Mouse (Mus musculus) erythroblast, embryonic 14.5 days (primary cell): ENCODE data around the gene Wt1. TPM values are rescaled to one million over a fixed set of nuclear protein-coding genes. Genes with fewer than 3 reads are reported as not detected.

Source experiments
- H3K27me3 ChIP-seq: 2 replicates; pipeline ENCODE4 v1.6.1; 2012; ENCODE audit warnings: inconsistent platforms; ENCODE audit not compliant: control insufficient read depth
- H3K36me3 ChIP-seq: 2 replicates; pipeline ENCODE4 v1.6.1; 2012; ENCODE audit warnings: mild to moderate bottlenecking, inconsistent platforms; ENCODE audit not compliant: control insufficient read depth
- H3K4me1 ChIP-seq: 2 replicates; pipeline ENCODE4 v1.6.1; 2012; ENCODE audit warnings: inconsistent platforms; ENCODE audit not compliant: control insufficient read depth
- H3K4me3 ChIP-seq: replicated peaks from 2 replicates; pipeline ENCODE3; 2012; ENCODE audit warnings: moderate library complexity, mild to moderate bottlenecking, inconsistent platforms
- H3K9me3 ChIP-seq: 2 replicates; pipeline ENCODE4 v1.6.1; 2012; ENCODE audit warnings: low read length, inconsistent platforms, mixed read lengths; ENCODE audit not compliant: control insufficient read depth
- GATA1 ChIP-seq: IDR thresholded peaks from 2 replicates; pipeline ENCODE4 v1.6.1; 2012; ENCODE audit warnings: low read length, inconsistent platforms, mixed read lengths
- TAL1 ChIP-seq: IDR thresholded peaks from 3 replicates; pipeline ENCODE4 v1.6.1; 2012; ENCODE audit warnings: low read length, inconsistent platforms, mixed read lengths
- polyA plus RNA-seq: library from polyadenylated mRNA; stranded (reverse); fragments of >175 nt; gene quantifications from 2 replicates; pipeline ENCODE4 v1.2.3, GENCODE M21; 2012

Wt1 gene
- polyA plus RNA-seq, 1 experiment = not detected

DNA sequence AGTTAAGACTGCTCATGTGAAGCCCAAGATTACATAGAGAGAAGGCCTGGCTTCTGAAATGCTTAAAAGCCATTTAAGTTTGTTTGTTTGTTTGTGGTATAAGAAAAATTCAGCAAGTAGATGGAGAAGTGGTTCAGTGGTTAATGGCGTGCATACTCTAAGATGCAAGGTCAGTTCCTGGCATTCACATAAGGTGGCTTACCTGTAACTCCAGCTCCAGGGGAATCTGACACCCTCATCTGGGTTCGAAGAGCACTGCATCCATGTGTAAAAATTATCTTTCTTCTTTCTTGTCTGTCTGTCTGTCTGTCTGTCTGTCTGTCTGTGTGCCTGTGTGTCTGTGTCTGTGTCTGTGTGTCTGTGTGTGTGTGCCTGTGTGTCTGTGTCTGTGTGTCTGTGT, 34.6 kb upstream of the Wt1 start, which contains the start of gene Gm11060:
Gene Gm11060, plus strand, starts transcription at position 301 of the 400 bp plus-strand sequence.
- H3K36me3 ChIP-seq = no peaks in the 10 kb centered on the region
- H3K9me3 ChIP-seq = no peaks in the 10 kb centered on the region
- no peak within 1 kb of the TSS for H3K4me3 ChIP-seq
- no peak for TF ChIP-seq GATA1
- TF ChIP-seq TAL1 = no peak
- H3K4me1 ChIP-seq = no peaks in the 10 kb centered on the region
- no peaks in the 10 kb centered on the region for H3K27me3 ChIP-seq

DNA sequence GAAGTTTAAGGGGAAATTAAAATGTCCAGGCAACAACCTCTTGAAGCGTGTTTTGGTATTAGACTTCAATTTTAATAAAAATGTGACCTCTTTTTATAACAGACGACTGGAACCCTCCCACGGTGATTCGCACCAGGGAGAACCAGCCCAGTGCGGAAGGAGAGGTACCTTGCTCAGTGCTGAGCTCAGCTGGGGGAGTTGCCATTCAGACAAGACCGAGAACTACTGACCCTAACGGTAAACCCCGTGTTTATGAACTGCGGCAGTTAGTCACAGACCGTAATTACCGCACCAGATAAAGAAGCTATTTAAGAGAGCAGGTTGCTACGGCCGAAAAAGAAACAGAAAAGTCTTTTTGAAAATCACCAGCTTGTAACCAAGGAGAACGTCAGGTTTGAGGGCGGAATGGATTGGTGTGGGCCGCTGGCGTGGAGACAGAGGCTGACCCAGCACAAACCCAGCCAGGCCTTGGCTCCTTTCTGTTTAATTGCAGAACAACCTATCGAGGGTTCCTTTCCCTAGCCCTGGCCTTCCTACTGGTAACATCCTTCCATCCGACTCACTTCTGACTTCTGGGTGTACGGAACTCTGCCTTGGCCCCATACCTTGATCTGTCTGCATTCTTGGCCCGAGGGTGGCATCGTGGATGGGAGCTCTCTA, 28.9 kb upstream of the Wt1 start:
- Histone ChIP-seq H3K9me3 (no peaks in the 10 kb centered on the region), H3K4me1 (no peaks in the 10 kb centered on the region), H3K4me3 (no peak overlapping the region), H3K27me3 (no peaks in the 10 kb centered on the region), H3K36me3 (no peaks in the 10 kb centered on the region)
- no peak for TF ChIP-seq GATA1
- no peak for TF ChIP-seq TAL1

DNA sequence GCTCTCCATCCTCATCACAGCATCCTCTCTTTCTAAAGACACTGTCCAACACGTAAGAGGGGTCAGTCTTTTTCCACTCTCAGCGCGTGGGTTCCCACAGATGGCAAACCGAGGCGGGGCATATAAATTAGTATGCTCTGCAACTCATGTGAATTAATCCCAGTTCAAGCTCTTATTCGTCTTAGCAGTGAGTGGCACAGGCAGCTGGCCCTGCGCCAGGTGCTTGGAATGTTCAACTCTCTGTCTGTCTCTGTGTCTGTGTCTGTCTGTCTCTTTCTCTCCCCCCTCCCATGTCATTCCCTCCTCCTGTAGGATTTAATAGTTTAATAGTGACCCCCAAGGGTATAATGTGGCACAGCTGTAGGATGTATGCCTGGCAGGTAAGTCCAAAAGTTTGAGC, 26.9 kb upstream of the Wt1 start:
- no peaks in the 10 kb centered on the region for H3K9me3 ChIP-seq
- TF ChIP-seq TAL1 (no peak), GATA1 (no peak)
- H3K36me3 ChIP-seq = no peaks in the 10 kb centered on the region
- H3K4me1 ChIP-seq = no peaks in the 10 kb centered on the region
- no peaks in the 10 kb centered on the region for H3K27me3 ChIP-seq
- H3K4me3 ChIP-seq = no peak overlapping the region

DNA sequence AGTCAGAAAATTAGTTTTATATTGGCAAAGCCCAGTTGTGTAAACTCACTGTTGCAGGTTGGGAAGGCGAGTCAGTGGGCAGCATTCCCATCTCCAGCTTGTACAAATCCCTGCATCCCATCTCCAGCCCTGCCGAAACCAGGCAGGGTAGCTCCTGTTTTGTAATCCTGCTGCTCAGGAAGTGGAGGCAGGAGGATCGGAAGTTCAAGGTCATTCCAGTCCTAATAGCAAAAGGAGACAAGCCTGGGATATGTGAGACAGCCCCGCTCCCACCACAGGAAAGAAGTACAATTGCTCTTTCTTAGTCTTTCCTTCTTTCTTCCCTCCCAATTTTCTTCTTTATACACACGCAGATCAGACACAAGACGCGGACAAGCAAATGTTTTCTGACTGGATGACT, 25.8 kb upstream of the Wt1 start:
- no peak for TF ChIP-seq TAL1
- TF ChIP-seq GATA1 = no peak
- no peaks in the 10 kb centered on the region for H3K27me3 ChIP-seq
- no peaks in the 10 kb centered on the region for H3K36me3 ChIP-seq
- no peaks in the 10 kb centered on the region for H3K4me1 ChIP-seq
- no peaks in the 10 kb centered on the region for H3K9me3 ChIP-seq
- no peak overlapping the region for H3K4me3 ChIP-seq

GRCm38 (mm10) chr2:105108703-105109158, 17.6 kb upstream of the Wt1 start:
- no peaks in the 10 kb centered on the region for H3K27me3 ChIP-seq

DNA sequence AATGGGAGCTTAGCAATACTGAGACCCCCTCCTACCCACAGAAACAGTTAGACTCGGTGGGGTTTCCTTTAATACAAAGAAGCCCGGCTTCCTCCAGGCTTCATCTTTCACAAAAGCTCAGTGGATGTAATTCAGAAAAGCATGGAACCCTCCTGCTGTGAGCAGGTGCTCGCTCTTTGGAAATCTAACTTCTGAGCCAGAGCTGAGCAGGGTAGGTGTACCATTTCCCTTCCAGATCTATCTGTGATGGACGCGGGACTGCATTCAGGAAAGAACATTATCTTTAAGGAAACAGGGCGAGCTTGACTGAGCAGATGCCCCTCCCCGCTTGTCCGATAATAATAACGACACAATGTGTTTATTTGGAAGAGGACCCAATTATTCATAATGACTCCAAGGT, 12.3 kb upstream of the Wt1 start:
- Histone ChIP-seq H3K27me3 (peaks cover 2% of the 10 kb centered on the region), H3K4me3 (no peak overlapping the region), H3K36me3 (no peaks in the 10 kb centered on the region), H3K9me3 (no peaks in the 10 kb centered on the region), H3K4me1 (no peaks in the 10 kb centered on the region)
- TF ChIP-seq GATA1 (no peak), TAL1 (no peak)

More at GRCm38 (mm10) chr2:105108703-105109158, 17.6 kb upstream of the Wt1 start:
- Histone ChIP-seq H3K9me3 (no peaks in the 10 kb centered on the region), H3K4me3 (no peak overlapping the region), H3K36me3 (no peaks in the 10 kb centered on the region), H3K4me1 (no peaks in the 10 kb centered on the region)
- TF ChIP-seq TAL1 = no peak
- TF ChIP-seq GATA1 = no peak

DNA sequence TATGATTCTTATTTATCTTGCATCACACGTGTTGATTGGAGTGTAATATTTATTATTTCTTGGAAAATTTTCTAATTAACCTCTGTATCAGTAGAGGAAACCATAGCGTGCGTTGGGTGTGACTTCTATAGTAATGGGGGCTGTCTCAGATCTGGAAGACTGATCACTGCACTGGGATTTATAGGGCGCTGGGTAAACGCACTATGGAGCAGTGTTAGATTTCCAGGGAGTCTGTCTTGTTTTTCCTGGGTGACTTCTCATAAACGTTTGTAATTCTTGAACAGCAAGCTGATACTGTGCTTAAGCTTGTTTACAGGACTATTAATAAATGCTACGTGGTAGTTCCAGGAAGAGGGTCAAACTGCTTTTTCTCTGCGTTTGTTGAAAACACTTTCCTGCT, 8.7 kb upstream of the Wt1 start:
- no peak overlapping the region for H3K4me3 ChIP-seq
- H3K27me3 ChIP-seq = peaks cover 36% of the 10 kb centered on the region
- H3K36me3 ChIP-seq = no peaks in the 10 kb centered on the region
- H3K9me3 ChIP-seq = no peaks in the 10 kb centered on the region
- no peaks in the 10 kb centered on the region for H3K4me1 ChIP-seq
- TF ChIP-seq GATA1 (no peak), TAL1 (no peak)

DNA sequence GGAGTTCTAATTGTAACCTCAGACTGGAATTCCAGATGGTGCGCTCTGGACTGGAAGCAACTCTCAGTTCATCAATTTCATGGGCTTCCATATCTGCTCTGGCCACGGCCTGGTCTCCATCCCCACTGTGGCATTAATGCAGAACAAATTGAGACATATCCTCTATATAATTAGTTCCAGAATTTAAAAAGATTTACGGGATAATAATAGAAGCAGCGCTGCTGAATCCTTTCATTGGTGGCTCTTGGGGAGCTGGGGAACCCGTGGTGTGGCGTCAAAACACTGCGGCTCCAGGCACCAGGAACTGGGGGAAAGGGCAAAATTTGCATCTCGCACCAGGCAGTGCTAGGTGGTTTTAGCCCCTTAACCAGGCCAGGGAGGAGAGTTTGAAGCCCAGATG, 4.1 kb upstream of the Wt1 start:
- TF ChIP-seq TAL1 = no peak
- TF ChIP-seq GATA1 = no peak
- Histone ChIP-seq H3K27me3 (peaks cover 82% of the 10 kb centered on the region), H3K4me3 (no peak overlapping the region)

DNA sequence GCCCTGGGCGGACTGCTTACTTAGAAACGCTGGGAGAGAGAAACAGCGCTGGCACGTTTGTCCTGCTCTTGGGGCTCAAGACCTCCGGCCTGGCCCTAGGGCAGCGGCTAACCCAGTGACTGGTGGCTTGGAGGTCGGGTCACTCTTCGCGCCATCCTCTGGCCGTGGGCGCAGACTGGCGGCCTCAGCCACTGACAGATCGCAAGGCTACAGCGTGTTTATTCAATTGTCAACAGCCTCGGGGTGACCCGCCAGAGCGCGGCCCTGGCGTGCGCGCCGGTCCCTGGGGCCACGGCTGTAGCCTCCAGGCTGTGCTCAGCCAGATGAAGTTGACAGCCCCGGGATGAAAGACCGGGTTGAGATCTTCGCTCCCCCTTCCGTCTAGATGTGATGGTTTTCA, 3.4 kb upstream of the Wt1 start:
- peaks cover 2% of the 10 kb centered on the region for H3K4me1 ChIP-seq
- peaks cover 2% of the 10 kb centered on the region; the same call in 1 of the 2 replicates for H3K9me3 ChIP-seq
- no peak overlapping the region for H3K4me3 ChIP-seq
- TF ChIP-seq TAL1 (no peak), GATA1 (no peak)
- no peaks in the 10 kb centered on the region for H3K36me3 ChIP-seq
- peaks cover 88% of the 10 kb centered on the region for H3K27me3 ChIP-seq

More for the DNA sequence above, 4.1 kb upstream of the Wt1 start:
- H3K36me3 ChIP-seq = no peaks in the 10 kb centered on the region
- H3K9me3 ChIP-seq = peaks cover 2% of the 10 kb centered on the region; the same call in 1 of the 2 replicates
- peaks cover under 1% of the 10 kb centered on the region for H3K4me1 ChIP-seq
